Mouse (Mus musculus) kidney, embryonic 14.5 days (tissue): Measurements from ENCODE around the gene Abca7. TPM values are rescaled to one million over a fixed set of nuclear protein-coding genes. Genes with fewer than 3 reads are reported as not detected.
A peak's percentile ranks its signal among the peaks of the same experiment; 100 is the strongest.
"Not testable (repeated sequence)": the region's sequence is repeated elsewhere in the genome, so short reads cannot be mapped to it uniquely, and the experiment has no call there.

Source experiments
- ATAC-seq: fragments of 200-750 bp; cut with Nextera tagmentation; 2 replicates; pipeline ENCODE4 v1.8.0; 2017; ENCODE audit warnings: moderate number of reproducible peaks, mild to moderate bottlenecking, moderate TSS enrichment, moderate library complexity; ENCODE audit not compliant: low FRiP score, low TSS enrichment
- H3K27ac ChIP-seq: fragments of 300-500 bp; sonication (generic); 2 replicates; pipeline ENCODE4 v1.5.1; 2014; ENCODE audit warnings: low read depth, mild to moderate bottlenecking, low read length, moderate library complexity, mixed read lengths
- H3K27me3 ChIP-seq: fragments of 300-500 bp; sonication (generic); 2 replicates; pipeline ENCODE4 v1.6.1; 2014; ENCODE audit warnings: mild to moderate bottlenecking, low read length; ENCODE audit not compliant: control insufficient read depth, insufficient read depth
- H3K36me3 ChIP-seq: fragments of 300-500 bp; sonication (generic); 2 replicates; pipeline ENCODE4 v1.6.1; 2014; ENCODE audit warnings: low read length, mixed read lengths; ENCODE audit not compliant: control insufficient read depth, insufficient read depth
- H3K4me1 ChIP-seq: fragments of 300-500 bp; sonication (generic); 2 replicates; pipeline ENCODE4 v1.6.1; 2014; ENCODE audit warnings: low read length, mixed read lengths; ENCODE audit not compliant: control insufficient read depth, insufficient read depth
- H3K4me2 ChIP-seq: fragments of 300-500 bp; sonication (generic); replicated peaks from 2 replicates; pipeline ENCODE4 v1.6.1; 2014; ENCODE audit warnings: low read depth, mild to moderate bottlenecking, low read length
- H3K4me3 ChIP-seq: fragments of 300-500 bp; sonication (generic); 2 replicates; pipeline ENCODE4 v1.5.1; 2014; ENCODE audit warnings: mild to moderate bottlenecking, low read length
- H3K9ac ChIP-seq: fragments of 300-500 bp; sonication (generic); 2 replicates; pipeline ENCODE4 v1.6.1; 2014; ENCODE audit warnings: low read depth, mild to moderate bottlenecking, low read length, moderate library complexity
- H3K9me3 ChIP-seq: fragments of 300-500 bp; sonication (generic); 2 replicates; pipeline ENCODE4 v1.6.1; 2016; ENCODE audit warnings: low read length; ENCODE audit not compliant: control insufficient read depth
- WGBS: fragments of 180-500 bp; shearing (Covaris S2); extraction: QIAGEN DNeasy Blood & Tissue Kit; methylation state at CpG from one replicate; pipeline ENCODE4 v1.1.7; 2014; 5-methylcytosine and 5-hydroxymethylcytosine counted together
- polyA plus RNA-seq: library from polyadenylated mRNA; unstranded; fragments of >200 nt; fragmentation: Nextera tagmentation; extraction: Ambion mirVana; gene quantifications from 2 replicates; pipeline ENCODE4 v1.2.1, GENCODE M21; 2014

The Abca7 gene
- polyA plus RNA-seq, 1 experiment from 2014 or later, result 2.7 TPM

DNA sequence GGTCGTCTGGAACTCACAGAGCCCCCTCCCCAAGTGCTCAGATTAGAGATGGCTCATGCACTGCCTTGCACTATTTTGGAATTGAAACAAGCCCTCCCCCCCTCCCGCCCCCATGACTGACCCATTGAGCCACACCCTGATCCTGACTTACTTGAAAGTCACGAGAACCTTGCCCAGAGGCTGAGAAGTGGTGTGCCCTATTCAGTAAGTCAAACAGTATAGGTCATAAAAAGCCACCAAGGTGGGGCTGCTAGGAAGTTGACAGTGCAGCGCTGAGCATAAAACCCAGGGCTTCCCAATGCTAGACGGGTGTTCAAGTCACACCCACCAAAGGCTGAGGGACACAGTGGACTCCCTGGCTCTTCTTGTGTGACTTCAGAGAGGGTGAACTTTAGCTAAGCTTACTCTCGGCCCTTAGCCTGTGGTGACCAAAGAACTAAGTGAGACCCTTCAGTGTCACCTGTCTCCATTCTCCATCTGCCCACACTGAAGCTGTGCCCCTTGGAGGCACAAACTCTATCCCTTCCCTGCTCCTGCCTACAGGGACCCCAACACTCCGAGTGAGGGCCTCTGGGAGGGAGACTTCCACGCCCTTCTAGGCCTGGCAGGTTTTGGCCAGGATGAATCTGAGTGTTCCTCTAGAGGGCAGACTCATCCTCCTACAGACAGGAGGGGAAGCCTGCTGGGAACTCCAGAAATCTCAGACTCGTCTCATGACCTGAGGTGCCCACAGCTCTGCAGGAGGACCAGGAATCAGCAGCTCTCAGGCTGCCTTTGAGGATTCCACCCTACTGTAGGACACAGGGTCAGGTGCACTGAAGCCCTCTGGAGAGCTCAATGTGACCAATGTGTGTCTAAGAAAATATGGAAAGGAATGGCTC lies 37.5 kb downstream of the Abca7 start:
- Histone ChIP-seq H3K9ac (peak overlapping the region; percentile 0; the same call in 1 of the 2 replicates), H3K27ac (peak overlapping the region; percentile 55; the same call in 1 of the 2 replicates), H3K4me1 (peaks cover 11% of the 10 kb centered on the region), H3K36me3 (peaks cover 44% of the 10 kb centered on the region), H3K4me2 (no peak overlapping the region), H3K9me3 (no peaks in the 10 kb centered on the region), H3K27me3 (no peaks in the 10 kb centered on the region), H3K4me3 (no peak overlapping the region)
- ATAC-seq, result 0 out of 2 replicates have a peak, but pooled peaks have one; percentile 18
- 38% methylated on average over 9 of the region's 9 CpGs for WGBS

GRCm38 (mm10) chr10:80035148-80035547 lies 38.9 kb downstream of the Abca7 start:
- Histone ChIP-seq H3K9ac (no peak overlapping the region), H3K27ac (peak overlapping the region; percentile 37; the same call in 1 of the 2 replicates), H3K9me3 (no peaks in the 10 kb centered on the region), H3K4me3 (no peak overlapping the region), H3K36me3 (peaks cover 44% of the 10 kb centered on the region), H3K27me3 (no peaks in the 10 kb centered on the region), H3K4me1 (peaks cover 14% of the 10 kb centered on the region), H3K4me2 (no peak overlapping the region)
- no peak for ATAC-seq
- 84% methylated on average over 8 of the region's 8 CpGs for whole genome bisulfite sequencing

- ATAC-seq, result no peak
- Histone ChIP-seq H3K27me3 (no peaks in the 10 kb centered on the region), H3K27ac (peak overlapping the region; percentile 37; the same call in 1 of the 2 replicates), H3K4me3 (no peak overlapping the region), H3K9me3 (no peaks in the 10 kb centered on the region), H3K36me3 (peaks cover 44% of the 10 kb centered on the region), H3K4me2 (no peak overlapping the region), H3K9ac (no peak overlapping the region), H3K4me1 (peaks cover 14% of the 10 kb centered on the region)
- 92% methylated on average over 5 of the region's 5 CpGs for WGBS
Observed at GRCm38 (mm10) chr10:80035686-80036085, 39.4 kb downstream of the Abca7 start.

- Histone ChIP-seq H3K27me3 (no peaks in the 10 kb centered on the region), H3K4me2 (no peak overlapping the region), H3K36me3 (peaks cover 44% of the 10 kb centered on the region), H3K4me1 (peaks cover 14% of the 10 kb centered on the region), H3K9me3 (no peaks in the 10 kb centered on the region), H3K27ac (no peak overlapping the region), H3K4me3 (no peak overlapping the region), H3K9ac (no peak overlapping the region)
- ATAC-seq, result no peak
- 95% methylated on average over 13 of the region's 13 CpGs for WGBS
Observed at GRCm38 (mm10) chr10:80036832-80037231, 40.5 kb downstream of the Abca7 start.

DNA sequence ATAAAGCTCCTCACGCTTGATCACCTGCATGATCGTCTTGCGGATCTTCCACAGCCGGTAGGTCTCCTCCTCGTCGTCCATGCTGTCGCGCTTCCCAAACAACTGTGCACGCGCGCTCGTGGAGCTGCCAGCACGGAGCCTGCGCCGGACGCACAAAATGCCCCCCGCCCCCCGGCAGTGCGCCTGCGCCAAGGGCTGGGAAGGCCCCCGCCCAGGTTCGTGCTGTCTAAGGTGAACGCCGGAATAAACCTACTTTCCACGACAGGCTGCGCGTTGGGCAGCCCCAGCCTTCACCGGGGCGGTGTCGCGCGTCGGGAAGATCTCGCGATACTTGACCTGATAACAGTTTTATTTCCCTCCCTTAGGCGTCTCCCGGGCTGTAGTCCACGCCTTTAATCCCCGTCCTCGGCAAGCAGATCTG lies 43.3 kb downstream of the Abca7 start, which contains the start of gene Polr2e:
Polr2e (minus strand) TSS at position 237 of the 421 bp plus-strand sequence.
- no peaks in the 10 kb centered on the region for H3K9me3 ChIP-seq
- peak within 1 kb of the TSS; percentile 59 for H3K4me2 ChIP-seq
- H3K36me3 ChIP-seq, result peaks cover 41% of the 10 kb centered on the region
- ATAC-seq, result peak; percentile 97
- no peaks in the 10 kb centered on the region for H3K27me3 ChIP-seq
- WGBS, result under 1% methylated on average over 40 of the region's 40 CpGs
- peak within 1 kb of the TSS; percentile 92 for H3K4me3 ChIP-seq
- H3K9ac ChIP-seq, result peak within 1 kb of the TSS; percentile 90
- peaks cover 11% of the 10 kb centered on the region for H3K4me1 ChIP-seq
- peak within 1 kb of the TSS; percentile 56; the same call in 1 of the 2 replicates for H3K27ac ChIP-seq

GRCm38 (mm10) chr10:80041409-80042060 lies 45.2 kb downstream of the Abca7 start:
- H3K9me3 ChIP-seq, H3K27me3 ChIP-seq, H3K4me2 ChIP-seq, H3K9ac ChIP-seq, ATAC-seq, H3K27ac ChIP-seq, H3K4me3 ChIP-seq: not testable (repeated sequence)
- H3K4me1 ChIP-seq, result peaks cover 11% of the 10 kb centered on the region
- H3K36me3 ChIP-seq, result peaks cover 21% of the 10 kb centered on the region
- WGBS, result 83% methylated on average over 8 of the region's 8 CpGs

DNA sequence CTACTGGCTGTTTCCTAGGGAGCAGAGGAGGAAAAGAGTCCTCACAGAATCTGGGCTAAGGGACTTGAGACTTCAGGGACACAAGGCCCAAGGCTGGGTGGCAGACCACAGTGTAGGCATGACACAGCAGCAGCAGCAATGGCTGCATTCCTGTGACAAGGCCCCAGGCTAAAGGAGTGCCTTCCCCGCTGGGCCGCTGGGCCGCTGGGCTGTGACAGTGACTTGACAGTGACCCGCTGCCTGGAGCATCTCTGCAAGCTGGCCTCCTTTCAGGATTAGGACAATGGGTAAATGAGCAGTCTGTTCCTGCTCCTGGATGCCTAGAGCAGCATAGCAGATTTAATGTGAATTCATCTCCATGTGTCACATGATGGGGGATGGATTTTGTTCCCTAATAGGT lies 47.8 kb downstream of the Abca7 start:
- WGBS, result 35% methylated on average over 4 of the region's 4 CpGs
- no peak overlapping the region for H3K4me3 ChIP-seq

GRCm38 (mm10) chr10:80045364-80045763 lies 49.1 kb downstream of the Abca7 start:
- H3K4me3 ChIP-seq, H3K9me3 ChIP-seq, H3K4me2 ChIP-seq, ATAC-seq, H3K27ac ChIP-seq, H3K9ac ChIP-seq, H3K36me3 ChIP-seq, H3K4me1 ChIP-seq, H3K27me3 ChIP-seq: not testable (repeated sequence)
- 85% methylated on average over 2 of the region's 4 CpGs for WGBS

More for the DNA sequence above, 47.8 kb downstream of the Abca7 start:
- Histone ChIP-seq H3K9me3 (no peaks in the 10 kb centered on the region), H3K27ac (no peak overlapping the region), H3K36me3 (no peaks in the 10 kb centered on the region), H3K9ac (no peak overlapping the region), H3K4me2 (no peak overlapping the region), H3K27me3 (no peaks in the 10 kb centered on the region), H3K4me1 (peaks cover 7% of the 10 kb centered on the region; the same call in 1 of the 2 replicates)
- no peak for ATAC-seq
